Mouse (Mus musculus) spleen, postnatal 36 days (tissue): ENCODE data around the gene Gm11554.
"Not testable (repeated sequence)": the region's sequence is repeated elsewhere in the genome, so short reads cannot be mapped to it uniquely, and the experiment has no call there.

ENCODE experiments used
- DNase-seq, 2 experiments: peaks; one replicate each; pipeline ENCODE4 v3.0.0; 2022; ENCODE audit warnings: low spot score in 2 of 2, mixed read lengths in 1 of 2

Gm11554 gene

DNA sequence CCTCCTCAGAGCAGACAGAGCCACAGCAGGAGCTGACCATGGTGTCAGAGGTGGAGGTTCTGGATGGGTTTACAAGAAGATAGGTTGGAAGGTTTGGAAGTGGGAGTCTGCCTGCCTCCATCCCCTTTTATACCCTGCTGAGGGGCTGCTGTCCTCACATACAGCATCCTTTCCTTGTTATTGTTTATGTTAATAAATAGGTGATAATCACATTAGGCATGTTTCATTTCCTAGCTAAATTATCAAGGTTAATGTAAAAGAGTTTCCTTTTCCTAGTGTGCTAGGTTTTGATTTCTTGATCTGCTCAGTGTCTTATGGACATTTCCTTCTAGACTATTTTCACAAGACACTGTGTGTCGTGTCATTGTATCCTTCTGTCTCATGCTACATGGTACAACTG lies at the start of gene Gm11554:
TSS of gene Gm11554 (minus strand) at position 101 of the 400 bp plus-strand sequence.
- DNase-seq = not testable (repeated sequence)

DNA sequence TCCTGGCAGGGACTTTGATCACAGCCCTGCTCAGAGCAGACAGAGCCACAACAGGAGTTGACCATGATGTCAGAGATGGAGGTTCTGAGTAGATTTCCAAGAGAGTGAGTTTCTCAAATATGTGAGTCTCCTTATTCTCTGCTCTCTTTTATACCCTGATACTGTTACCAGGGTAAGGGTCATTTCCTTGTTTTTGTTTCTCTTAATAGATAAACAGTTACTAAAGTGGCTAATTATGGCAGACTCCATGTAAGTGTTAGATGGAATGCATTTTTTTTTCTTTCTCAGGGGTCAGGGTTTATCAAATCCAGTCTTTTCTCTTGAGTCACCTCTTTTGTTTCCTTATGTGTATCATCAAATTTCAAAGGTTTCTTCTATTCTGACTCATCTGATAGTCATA lies 47.3 kb upstream of the Gm11554 start, which contains the start of gene Krtap4-16:
TSS of gene Krtap4-16 (minus strand) at position 101 of the 400 bp plus-strand sequence.
- DNase-seq = no peak

DNA sequence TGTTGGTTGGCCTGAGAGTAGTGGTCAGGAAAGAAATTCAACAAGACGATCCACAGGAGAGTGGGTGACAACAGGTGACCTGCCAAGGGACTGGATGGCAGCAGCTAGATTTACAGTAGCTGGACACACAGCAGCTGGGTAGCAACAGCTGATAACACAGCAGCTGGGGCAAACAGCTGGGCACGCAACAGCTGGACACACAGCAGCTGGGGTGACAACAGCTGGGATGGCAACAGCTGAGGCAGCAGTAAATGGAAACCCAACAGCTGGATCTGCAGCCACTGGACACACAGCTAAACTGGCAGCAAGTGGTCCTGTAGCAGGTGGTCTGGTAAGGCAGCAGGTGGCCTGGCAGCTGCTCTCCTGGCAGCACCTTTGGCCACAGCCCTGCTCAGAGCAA lies 42.5 kb upstream of the Gm11554 start:
- DNase-seq = no peak

DNA sequence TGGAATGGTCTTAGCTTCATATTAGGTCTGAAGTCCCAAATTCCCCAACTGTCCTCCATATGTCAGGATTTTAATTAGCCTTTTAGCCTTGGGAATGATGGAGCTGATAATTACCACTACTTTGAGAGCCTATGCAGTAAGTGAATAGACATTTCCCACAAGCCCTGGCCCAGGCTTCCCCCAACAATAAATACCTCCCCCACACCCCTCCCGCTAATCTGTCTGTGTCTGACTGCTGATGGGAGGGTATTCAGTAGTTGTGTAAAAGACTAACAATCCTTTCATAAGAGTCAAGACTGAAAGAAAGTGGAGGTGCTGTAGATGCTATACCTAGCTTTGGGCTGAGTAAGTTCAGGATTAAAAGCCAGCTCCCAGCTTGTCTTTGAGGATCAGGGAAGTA lies 37.9 kb upstream of the Gm11554 start:
- DNase-seq = no peak

DNA sequence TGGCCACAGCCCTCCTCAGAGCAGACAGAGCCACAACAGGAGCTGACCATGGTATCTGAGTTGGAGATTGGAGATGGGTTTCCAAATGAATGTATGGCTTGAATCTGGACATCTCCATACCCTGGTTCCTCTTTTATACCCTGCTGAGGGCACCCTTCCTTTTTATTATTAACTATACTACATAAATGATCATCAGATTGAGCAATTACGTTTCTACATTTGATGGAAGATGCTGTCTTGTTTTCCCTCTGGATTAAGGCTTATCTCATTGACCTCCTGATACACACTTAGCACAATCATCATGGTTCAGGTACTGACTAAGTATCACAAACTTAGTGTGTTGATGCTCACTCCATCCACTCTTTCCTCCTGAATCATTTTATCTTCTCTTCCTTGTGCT lies 33.7 kb upstream of the Gm11554 start, which contains the start of gene 2300003K06Rik:
TSS of gene 2300003K06Rik (minus strand) at position 101 of the 400 bp plus-strand sequence.
- DNase-seq = no peak

DNA sequence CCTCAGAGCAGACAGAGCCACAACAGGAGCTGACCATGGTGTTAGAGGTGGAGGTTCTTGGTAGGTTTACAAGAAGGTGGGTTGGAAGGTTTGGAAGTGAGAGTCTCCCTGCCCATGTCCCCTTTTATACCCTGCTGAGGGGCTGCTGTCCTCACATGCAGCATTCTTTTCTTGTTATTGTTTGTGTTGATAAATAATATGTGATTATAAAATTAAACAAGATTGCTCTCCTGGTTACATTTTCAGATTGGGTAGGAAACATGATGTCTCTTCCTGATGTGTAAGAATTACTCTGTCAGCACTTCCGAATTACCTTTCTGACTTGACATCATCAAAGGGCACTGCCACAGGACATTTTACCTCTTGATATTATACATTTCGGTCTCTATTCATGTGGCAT lies 11.3 kb upstream of the Gm11554 start, which contains the start of gene Gm11564:
TSS of gene Gm11564 (minus strand) at position 101 of the 400 bp plus-strand sequence.
- not testable (repeated sequence) for DNase-seq

DNA sequence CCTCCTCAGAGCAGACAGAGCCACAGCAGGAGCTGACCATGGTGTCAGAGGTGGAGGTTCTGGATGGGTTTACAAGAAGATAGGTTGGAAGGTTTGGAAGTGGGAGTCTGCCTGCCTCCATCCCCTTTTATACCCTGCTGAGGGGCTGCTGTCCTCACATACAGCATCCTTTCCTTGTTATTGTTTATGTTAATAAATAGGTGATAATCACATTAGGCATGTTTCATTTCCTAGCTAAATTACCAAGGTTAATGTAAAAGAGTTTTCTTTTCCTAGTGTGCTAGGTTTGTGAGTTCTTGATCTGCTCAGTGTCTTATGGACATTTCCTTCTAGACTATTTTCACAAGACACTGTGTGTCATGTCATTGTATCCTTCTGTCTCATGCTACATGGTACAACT lies 5.5 kb upstream of the Gm11554 start, which contains the start of gene Krtap4-13:
TSS of gene Krtap4-13 (minus strand) at position 101 of the 400 bp plus-strand sequence.
- not testable (repeated sequence) for DNase-seq

DNA sequence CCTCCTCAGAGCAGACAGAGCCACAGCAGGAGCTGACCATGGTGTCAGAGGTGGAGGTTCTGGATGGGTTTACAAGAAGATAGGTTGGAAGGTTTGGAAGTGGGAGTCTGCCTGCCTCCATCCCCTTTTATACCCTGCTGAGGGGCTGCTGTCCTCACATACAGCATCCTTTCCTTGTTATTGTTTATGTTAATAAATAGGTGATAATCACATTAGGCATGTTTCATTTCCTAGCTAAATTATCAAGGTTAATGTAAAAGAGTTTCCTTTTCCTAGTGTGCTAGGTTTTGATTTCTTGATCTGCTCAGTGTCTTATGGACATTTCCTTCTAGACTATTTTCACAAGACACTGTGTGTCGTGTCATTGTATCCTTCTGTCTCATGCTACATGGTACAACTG lies 5.4 kb downstream of the Gm11554 start, which contains the start of gene Gm11569:
TSS of gene Gm11569 (minus strand) at position 101 of the 400 bp plus-strand sequence.
- DNase-seq = not testable (repeated sequence)

DNA sequence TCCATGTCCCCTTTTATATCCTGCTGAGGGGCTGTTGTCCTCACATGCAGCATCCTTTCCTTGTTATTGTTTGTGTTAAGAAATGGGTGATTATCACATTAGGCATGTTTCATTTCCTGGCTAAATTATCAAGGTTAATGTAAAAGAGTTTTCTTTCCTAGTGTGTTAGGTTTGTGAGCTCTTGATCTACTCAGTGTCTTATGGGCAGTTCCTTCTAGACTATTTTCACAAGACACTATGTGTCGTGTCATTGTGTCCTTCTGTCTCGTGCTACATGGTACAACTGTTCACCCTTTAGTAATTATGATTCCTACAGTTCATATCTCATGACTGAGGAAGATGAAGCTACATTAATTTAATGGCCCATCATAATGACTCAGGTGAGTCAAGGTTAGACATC lies 10.9 kb downstream of the Gm11554 start, which contains the start of gene Gm11596:
TSS of gene Gm11596 (minus strand) at position 101 of the 400 bp plus-strand sequence.
- no peak for DNase-seq

DNA sequence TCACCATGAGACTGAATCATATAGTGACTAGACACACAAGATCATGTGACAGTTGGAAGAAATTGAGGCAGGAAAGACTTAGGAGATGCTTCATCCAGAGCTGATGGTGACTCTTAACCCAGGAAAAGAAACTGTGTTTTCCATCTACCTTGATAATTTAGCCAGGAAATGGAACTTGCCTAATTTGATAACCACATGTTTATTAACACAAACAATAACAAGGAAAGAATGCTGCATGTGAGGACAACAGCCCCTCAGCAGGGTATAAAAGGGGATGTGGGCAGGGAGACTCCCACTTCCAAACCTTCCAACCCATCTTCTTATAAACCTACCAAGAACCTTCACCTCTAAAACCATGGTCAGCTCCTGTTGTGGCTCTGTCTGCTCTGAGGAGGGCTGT lies 19.3 kb downstream of the Gm11554 start, which contains the start of gene Krtap4-9:
TSS of gene Krtap4-9 (plus strand) at position 301 of the 400 bp plus-strand sequence.
- not testable (repeated sequence) for DNase-seq

DNA sequence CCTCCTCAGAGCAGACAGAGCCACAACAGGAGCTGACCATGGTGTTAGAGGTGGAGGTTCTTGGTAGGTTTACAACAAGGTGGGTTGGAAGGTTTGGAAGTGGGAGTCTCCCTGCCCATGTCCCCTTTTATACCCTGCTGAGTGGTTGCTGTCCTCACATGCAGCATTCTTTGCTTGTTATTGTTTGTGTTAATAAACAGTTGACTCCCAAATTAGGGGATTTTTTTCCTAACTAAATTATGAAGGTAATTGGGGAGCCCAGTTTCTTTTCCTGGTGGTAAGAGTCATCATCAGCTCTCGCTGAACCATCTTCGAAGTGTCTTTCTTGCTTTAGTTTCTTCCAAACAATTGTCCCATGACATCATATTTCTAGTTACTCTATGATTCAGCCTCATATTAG lies 23.6 kb downstream of the Gm11554 start, which contains the start of gene Krtap4-8:
TSS of gene Krtap4-8 (minus strand) at position 101 of the 400 bp plus-strand sequence.
- no peak for DNase-seq

DNA sequence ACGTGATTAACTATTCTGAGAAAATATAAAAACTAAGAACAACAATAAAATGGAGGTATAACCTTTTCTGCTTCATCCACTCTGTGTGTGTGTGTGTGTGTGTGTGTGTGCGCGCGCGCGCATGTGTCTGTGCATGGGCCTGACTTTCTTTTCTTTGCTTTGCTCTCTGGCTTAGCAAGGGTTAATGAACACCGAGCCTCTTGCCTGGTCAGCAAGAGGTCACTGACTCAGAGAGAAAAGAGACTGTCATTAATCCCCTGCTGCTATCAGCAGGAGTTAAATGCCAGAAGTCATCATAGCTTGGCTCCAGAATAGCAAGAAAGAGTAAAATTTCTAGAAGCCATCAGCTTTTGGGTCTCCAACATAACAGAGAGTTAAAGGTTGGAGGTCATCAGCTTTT lies 25.8 kb downstream of the Gm11554 start:
- no peak for DNase-seq

DNA sequence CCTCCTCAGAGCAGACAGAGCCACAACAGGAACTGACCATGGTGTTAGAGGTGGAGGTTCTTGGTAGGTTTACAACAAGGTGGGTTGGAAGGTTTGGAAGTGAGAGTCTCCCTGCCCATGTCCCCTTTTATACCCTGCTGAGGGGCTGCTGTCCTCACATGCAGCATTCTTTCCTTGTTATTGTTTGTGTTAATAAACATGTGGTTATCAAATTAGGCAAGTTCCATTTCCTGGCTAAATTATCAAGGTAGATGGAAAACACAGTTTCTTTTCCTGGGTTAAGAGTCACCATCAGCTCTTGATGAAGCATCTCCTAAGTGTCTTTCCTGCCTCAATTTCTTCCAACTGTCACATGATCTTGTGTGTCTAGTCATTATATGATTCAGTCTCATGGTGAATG lies 31.4 kb downstream of the Gm11554 start, which contains the start of gene Gm11595:
TSS of gene Gm11595 (minus strand) at position 101 of the 400 bp plus-strand sequence.
- not testable (repeated sequence) for DNase-seq

DNA sequence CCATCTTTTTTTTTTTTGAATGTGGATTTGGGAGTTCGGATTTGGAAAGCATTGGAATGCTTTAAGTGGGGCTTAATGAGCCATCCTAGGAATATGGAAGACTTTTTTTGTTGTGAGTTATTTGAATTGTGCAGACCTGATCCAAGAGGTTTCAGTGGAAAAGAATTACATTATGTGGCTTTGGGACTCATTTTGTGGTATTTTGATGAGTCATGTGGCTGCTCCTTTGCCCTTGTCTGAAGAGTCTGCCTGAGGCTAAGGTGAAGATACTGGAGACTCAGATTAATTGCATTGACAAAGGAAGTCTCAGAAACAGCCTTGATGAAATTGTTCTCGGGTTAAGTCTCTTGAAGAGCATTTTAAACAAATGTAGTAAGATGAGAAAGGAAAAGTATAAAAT lies 35.8 kb downstream of the Gm11554 start:
- no peak for DNase-seq

DNA sequence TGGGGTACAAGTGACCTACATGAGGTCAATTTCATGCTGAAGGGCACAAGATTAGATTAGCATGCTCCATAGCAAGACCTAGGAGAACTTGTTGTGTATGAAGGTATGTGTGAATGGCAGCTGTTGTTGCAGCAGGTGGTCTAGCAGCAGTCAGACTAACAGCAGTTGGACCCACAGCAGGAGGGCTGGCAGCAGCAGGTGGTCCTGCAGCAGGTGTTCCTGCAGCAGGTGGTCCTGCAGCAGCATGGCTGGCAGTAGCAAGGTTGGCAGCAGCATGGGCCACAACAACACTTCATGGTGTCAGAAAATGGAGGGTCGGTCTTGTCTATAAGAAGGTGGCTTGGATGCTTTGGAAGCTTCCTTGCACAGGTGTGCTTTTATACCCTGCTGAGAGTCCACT lies 45.4 kb downstream of the Gm11554 start:
- DNase-seq = no peak
